Mouse (Mus musculus) intestine, postnatal 0 days (tissue): ENCODE results near the gene Cd81. TPM values are rescaled to one million over a fixed set of nuclear protein-coding genes. Genes with fewer than 3 reads are reported as not detected.
A peak's percentile ranks its signal among the peaks of the same experiment; 100 is the strongest.

Experiments
- ATAC-seq: fragments of 200-750 bp; cut with Nextera tagmentation; 2 replicates; pipeline ENCODE4 v1.8.0; 2017; ENCODE audit warnings: mild to moderate bottlenecking, moderate TSS enrichment, moderate library complexity
- H3K27ac ChIP-seq: fragments of 300-500 bp; sonication (generic); 2 replicates; pipeline ENCODE4 v1.5.1; 2014; ENCODE audit warnings: mild to moderate bottlenecking, low read depth, low read length, moderate library complexity
- H3K27me3 ChIP-seq: fragments of 300-500 bp; sonication (generic); replicated peaks from 2 replicates; pipeline ENCODE4 v1.6.1; 2014; ENCODE audit warnings: low read length, mixed read lengths; ENCODE audit not compliant: control insufficient read depth, insufficient read depth
- H3K36me3 ChIP-seq: fragments of 300-500 bp; sonication (generic); 2 replicates; pipeline ENCODE4 v1.6.1; 2014; ENCODE audit warnings: mild to moderate bottlenecking, moderate library complexity; ENCODE audit not compliant: control insufficient read depth, insufficient read depth
- H3K4me1 ChIP-seq: fragments of 300-500 bp; sonication (generic); replicated peaks from 2 replicates; pipeline ENCODE4 v1.6.1; 2014; ENCODE audit warnings: antibody characterized with exemption, low read length, mixed read lengths; ENCODE audit not compliant: control insufficient read depth, insufficient read depth
- H3K4me2 ChIP-seq: fragments of 300-500 bp; sonication (generic); replicated peaks from 2 replicates; pipeline ENCODE4 v1.6.1; 2014; ENCODE audit warnings: low read depth, mild to moderate bottlenecking, moderate library complexity
- H3K4me3 ChIP-seq: fragments of 300-500 bp; sonication (generic); 2 replicates; pipeline ENCODE4 v1.5.1; 2014; ENCODE audit warnings: low read depth, low read length
- H3K9ac ChIP-seq: fragments of 300-500 bp; sonication (generic); 2 replicates; pipeline ENCODE4 v1.6.1; 2014; ENCODE audit warnings: mild to moderate bottlenecking, low read depth, low read length
- H3K9me3 ChIP-seq: fragments of 300-500 bp; sonication (generic); 2 replicates; pipeline ENCODE4 v1.6.1; 2016; ENCODE audit warnings: mixed run types; ENCODE audit not compliant: control insufficient read depth
- CTCF ChIP-seq: sonication (generic); IDR thresholded peaks from 2 replicates; pipeline ENCODE4 v1.5.1; 2016; ENCODE audit warnings: low read depth, mild to moderate bottlenecking, control low read depth, antibody characterized with exemption, moderate library complexity
- WGBS: fragments of 180-500 bp; shearing (Covaris S2); extraction: QIAGEN DNeasy Blood & Tissue Kit; methylation state at CpG from one replicate; pipeline ENCODE4 v1.1.7; 2014; 5-methylcytosine and 5-hydroxymethylcytosine counted together
- polyA plus RNA-seq: library from polyadenylated mRNA; unstranded; fragments of >200 nt; fragmentation: Nextera tagmentation; extraction: Ambion mirVana; gene quantifications from 2 replicates; pipeline ENCODE4 v1.2.1, GENCODE M21; 2015

Gene Cd81
- polyA plus RNA-seq, 1 experiment from 2014 or later = 216 TPM

GRCm38 (mm10) chr7:143108996-143109660 is 56.6 kb downstream of the Cd81 start:
- Histone ChIP-seq H3K36me3 (no peaks in the 10 kb centered on the region), H3K4me2 (peak overlapping the region; percentile 74), H3K27ac (no peak overlapping the region), H3K4me1 (0 out of 2 replicates have a peak, but pooled peaks cover 3% of the 10 kb centered on the region), H3K27me3 (peaks cover 22% of the 10 kb centered on the region), H3K9ac (0 out of 2 replicates have a peak overlapping the region, but pooled peaks have one; percentile 26), H3K4me3 (peak overlapping the region; percentile 41), H3K9me3 (no peaks in the 10 kb centered on the region)
- WGBS = 21% methylated on average over 3 of the region's 3 CpGs
- ATAC-seq = no peak
- no peak for TF ChIP-seq CTCF

GRCm38 (mm10) chr7:143109696-143110095 is 57.2 kb downstream of the Cd81 start:
- Histone ChIP-seq H3K27me3 (peaks cover 22% of the 10 kb centered on the region), H3K4me3 (no peak overlapping the region)
- WGBS = 40% methylated on average over 3 of the region's 3 CpGs

GRCm38 (mm10) chr7:143110803-143111202 is 58.3 kb downstream of the Cd81 start:
- H3K36me3 ChIP-seq = no peaks in the 10 kb centered on the region
- H3K9ac ChIP-seq = no peak overlapping the region
- no peaks in the 10 kb centered on the region for H3K9me3 ChIP-seq
- peaks cover 22% of the 10 kb centered on the region for H3K27me3 ChIP-seq
- no peak; the same call in 1 of the 2 replicates for ATAC-seq
- TF ChIP-seq CTCF = peak; percentile 68
- 37% methylated on average over 1 of the region's 1 CpGs for WGBS
- no peak overlapping the region for H3K27ac ChIP-seq
- H3K4me1 ChIP-seq = 0 out of 2 replicates have a peak, but pooled peaks cover 3% of the 10 kb centered on the region
- H3K4me2 ChIP-seq = no peak overlapping the region
- H3K4me3 ChIP-seq = no peak overlapping the region

More at GRCm38 (mm10) chr7:143109696-143110095, 57.2 kb downstream of the Cd81 start:
- H3K4me1 ChIP-seq = 0 out of 2 replicates have a peak, but pooled peaks cover 3% of the 10 kb centered on the region
- no peak for TF ChIP-seq CTCF
- peak overlapping the region; percentile 74 for H3K4me2 ChIP-seq
- ATAC-seq = no peak
- H3K36me3 ChIP-seq = no peaks in the 10 kb centered on the region
- no peaks in the 10 kb centered on the region for H3K9me3 ChIP-seq
- 0 out of 2 replicates have a peak overlapping the region, but pooled peaks have one; percentile 26 for H3K9ac ChIP-seq
- H3K27ac ChIP-seq = no peak overlapping the region

- no peak for ATAC-seq
- H3K9ac ChIP-seq = no peak overlapping the region
- 0 out of 2 replicates have a peak, but pooled peaks cover 3% of the 10 kb centered on the region for H3K4me1 ChIP-seq
- no peak overlapping the region for H3K4me2 ChIP-seq
- H3K36me3 ChIP-seq = no peaks in the 10 kb centered on the region
- WGBS = 50% methylated on average over 4 of the region's 4 CpGs
- TF ChIP-seq CTCF = no peak
- H3K27me3 ChIP-seq = peaks cover 14% of the 10 kb centered on the region
- H3K27ac ChIP-seq = no peak overlapping the region
- H3K9me3 ChIP-seq = no peaks in the 10 kb centered on the region
- H3K4me3 ChIP-seq = no peak overlapping the region
Measured at GRCm38 (mm10) chr7:143111719-143112118, 59.2 kb downstream of the Cd81 start.

GRCm38 (mm10) chr7:143112395-143112794 is 59.9 kb downstream of the Cd81 start:
- H3K4me2 ChIP-seq = no peak overlapping the region
- H3K9me3 ChIP-seq = no peaks in the 10 kb centered on the region
- no peak overlapping the region for H3K4me3 ChIP-seq
- H3K27me3 ChIP-seq = peaks cover 8% of the 10 kb centered on the region
- no peak for TF ChIP-seq CTCF
- no peaks in the 10 kb centered on the region for H3K36me3 ChIP-seq
- no peak for ATAC-seq
- 0 out of 2 replicates have a peak, but pooled peaks cover 3% of the 10 kb centered on the region for H3K4me1 ChIP-seq
- no peak overlapping the region for H3K9ac ChIP-seq
- 13% methylated on average over 1 of the region's 1 CpGs for WGBS
- no peak overlapping the region for H3K27ac ChIP-seq

- 0 out of 2 replicates have a peak, but pooled peaks cover 4% of the 10 kb centered on the region for H3K4me1 ChIP-seq
- TF ChIP-seq CTCF = peak; percentile 43
- H3K27me3 ChIP-seq = no peaks in the 10 kb centered on the region
- no peak overlapping the region for H3K27ac ChIP-seq
- H3K9ac ChIP-seq = no peak overlapping the region
- no peak overlapping the region for H3K4me2 ChIP-seq
- no peak overlapping the region for H3K4me3 ChIP-seq
- no peaks in the 10 kb centered on the region for H3K9me3 ChIP-seq
- H3K36me3 ChIP-seq = no peaks in the 10 kb centered on the region
- ATAC-seq = no peak
Measured at GRCm38 (mm10) chr7:143114773-143115172, 62.2 kb downstream of the Cd81 start.
